Mouse (Mus musculus) embryonic facial prominence, embryonic 13.5 days (tissue): Measurements from ENCODE around the gene Rabggtb. TPM values are rescaled to one million over a fixed set of nuclear protein-coding genes. Genes with fewer than 3 reads are reported as not detected.
"Not testable (repeated sequence)": the region's sequence is repeated elsewhere in the genome, so short reads cannot be mapped to it uniquely, and the experiment has no call there.

Experiments used
- ATAC-seq: fragments of 200-750 bp; cut with Nextera tagmentation; 2 replicates; pipeline ENCODE4 v1.8.0; 2017; ENCODE audit warnings: low read depth; ENCODE audit not compliant: insufficient number of reproducible peaks, insufficient read depth, low FRiP score, low TSS enrichment
- H3K27ac ChIP-seq: fragments of 300-500 bp; sonication (generic); 2 replicates; pipeline ENCODE4 v1.5.1; 2015; ENCODE audit warnings: moderate library complexity, mild to moderate bottlenecking, inconsistent platforms
- H3K27me3 ChIP-seq: fragments of 300-500 bp; sonication (generic); 2 replicates; pipeline ENCODE4 v1.6.1; 2015; ENCODE audit warnings: mild to moderate bottlenecking, inconsistent platforms
- H3K36me3 ChIP-seq: fragments of 300-500 bp; sonication (generic); 2 replicates; pipeline ENCODE4 v1.6.1; 2015; ENCODE audit warnings: mild to moderate bottlenecking, inconsistent platforms
- H3K4me1 ChIP-seq: fragments of 300-500 bp; sonication (generic); 2 replicates; pipeline ENCODE4 v1.6.1; 2015; ENCODE audit warnings: inconsistent platforms
- H3K4me2 ChIP-seq: fragments of 300-500 bp; sonication (generic); 2 replicates; pipeline ENCODE4 v1.6.1; 2015; ENCODE audit warnings: moderate library complexity, mild to moderate bottlenecking, inconsistent platforms
- H3K4me3 ChIP-seq: fragments of 300-500 bp; sonication (generic); 2 replicates; pipeline ENCODE4 v1.5.1; 2015; ENCODE audit warnings: mild to moderate bottlenecking, inconsistent platforms
- H3K9ac ChIP-seq: fragments of 300-500 bp; sonication (generic); 2 replicates; pipeline ENCODE4 v1.6.1; 2015; ENCODE audit warnings: mild to moderate bottlenecking, inconsistent platforms
- H3K9me3 ChIP-seq: fragments of 300-500 bp; sonication (generic); 2 replicates; pipeline ENCODE4 v1.6.1; 2016; ENCODE audit warnings: inconsistent platforms
- WGBS: fragments of 180-500 bp; shearing (Covaris S2); methylation state at CpG from one replicate; pipeline ENCODE4 v1.1.7; 2015; ENCODE audit warnings: mixed read lengths; 5-methylcytosine and 5-hydroxymethylcytosine counted together
- polyA plus RNA-seq: library from polyadenylated mRNA; unstranded; fragments of >200 nt; fragmentation: Nextera tagmentation; extraction: Ambion mirVana; gene quantifications from 2 replicates; pipeline ENCODE4 v1.2.1, GENCODE M21; 2015

Rabggtb gene
- polyA plus RNA-seq, 1 experiment from 2014 or later: 50.9 TPM

DNA sequence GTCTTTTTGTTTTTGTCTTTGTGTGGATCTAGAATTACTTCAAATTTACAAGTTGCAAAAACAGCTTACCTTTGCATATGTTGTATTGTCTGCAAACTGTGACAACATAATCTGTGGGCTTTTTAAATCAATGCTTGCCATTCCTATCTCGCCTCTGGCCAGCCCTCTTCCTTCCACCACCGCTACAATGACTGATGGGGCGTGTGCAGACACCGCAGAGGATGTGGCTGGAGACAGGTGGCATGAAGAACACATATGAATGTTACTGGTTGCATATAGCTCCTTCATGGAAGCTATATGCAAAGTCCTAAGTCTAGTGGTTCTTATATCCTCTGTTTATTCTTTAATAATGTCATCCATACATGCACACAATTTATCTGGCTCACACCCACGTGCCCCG lies 15.6 kb downstream of the Rabggtb start:
- no peaks in the 10 kb centered on the region for H3K36me3 ChIP-seq

DNA sequence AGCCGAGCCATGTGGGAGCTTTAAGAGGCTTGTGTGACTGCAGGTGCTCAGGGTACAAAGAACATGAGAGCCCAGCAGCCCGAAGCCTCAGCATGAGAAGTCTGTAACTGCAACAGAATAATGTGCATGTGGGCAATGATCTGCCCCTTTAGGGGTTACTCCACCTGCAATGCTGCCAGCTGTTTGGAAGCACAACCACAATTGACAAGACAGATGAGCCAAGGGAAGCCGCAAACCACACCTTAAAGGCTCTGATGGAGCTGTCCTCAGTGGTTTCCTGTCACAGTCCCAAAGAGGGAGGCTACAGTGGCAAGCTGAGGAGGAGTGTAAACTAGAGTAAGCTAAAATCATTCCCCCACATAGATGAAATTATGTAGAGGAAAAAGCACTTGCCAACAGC lies 17.4 kb downstream of the Rabggtb start:
- no peak overlapping the region for H3K27ac ChIP-seq

More for the DNA sequence above, 15.6 kb downstream of the Rabggtb start:
- Histone ChIP-seq H3K4me1 (no peaks in the 10 kb centered on the region), H3K9me3 (no peaks in the 10 kb centered on the region), H3K4me3 (no peak overlapping the region), H3K4me2 (no peak overlapping the region), H3K9ac (no peak overlapping the region), H3K27me3 (no peaks in the 10 kb centered on the region), H3K27ac (no peak overlapping the region)
- no peak for ATAC-seq
- 74% methylated on average over 6 of the region's 6 CpGs for WGBS

DNA sequence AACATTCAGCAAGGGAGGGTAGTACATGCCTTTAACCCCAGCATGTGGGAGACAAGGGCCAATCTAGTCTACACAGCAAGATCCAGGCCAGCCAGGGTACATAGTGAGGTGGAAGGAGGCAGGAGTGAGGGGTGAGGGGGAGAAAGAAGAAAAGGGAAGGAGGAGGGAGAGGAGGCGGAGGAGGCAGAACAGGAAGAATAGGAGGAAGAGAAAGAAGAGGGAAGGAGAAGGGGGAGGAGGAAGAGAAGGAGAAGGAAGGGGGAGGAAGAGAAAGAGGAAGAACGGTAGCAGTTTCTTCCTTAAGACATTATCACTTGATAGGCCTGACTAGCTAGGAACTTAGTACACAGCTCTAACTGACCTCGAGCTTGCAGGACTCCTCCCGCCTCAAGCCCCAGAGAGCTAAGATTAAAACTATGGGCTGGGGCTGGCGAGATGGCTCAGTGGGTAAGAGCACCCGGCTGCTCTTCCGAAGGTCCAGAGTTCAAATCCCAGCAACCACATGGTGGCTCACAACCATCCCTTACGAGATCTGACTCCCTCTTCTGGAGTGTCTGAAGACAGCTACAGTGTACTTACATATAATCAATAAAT lies 23.5 kb downstream of the Rabggtb start:
- 80% methylated on average over 8 of the region's 8 CpGs for WGBS
- no peak overlapping the region for H3K4me2 ChIP-seq
- H3K9ac ChIP-seq: no peak overlapping the region
- H3K4me3 ChIP-seq: no peak overlapping the region
- H3K36me3 ChIP-seq: no peaks in the 10 kb centered on the region
- ATAC-seq: no peak
- H3K27me3 ChIP-seq: no peaks in the 10 kb centered on the region
- no peaks in the 10 kb centered on the region for H3K9me3 ChIP-seq
- H3K27ac ChIP-seq: no peak overlapping the region
- 0 out of 2 replicates have a peak, but pooled peaks cover 3% of the 10 kb centered on the region for H3K4me1 ChIP-seq

More for the DNA sequence above, 17.4 kb downstream of the Rabggtb start:
- H3K9ac ChIP-seq: no peak overlapping the region
- no peak overlapping the region for H3K4me2 ChIP-seq
- H3K4me3 ChIP-seq: no peak overlapping the region
- no peak for ATAC-seq
- WGBS: 86% methylated on average over 3 of the region's 3 CpGs
- H3K4me1 ChIP-seq: no peaks in the 10 kb centered on the region
- H3K9me3 ChIP-seq: no peaks in the 10 kb centered on the region
- H3K36me3 ChIP-seq: no peaks in the 10 kb centered on the region
- H3K27me3 ChIP-seq: no peaks in the 10 kb centered on the region

DNA sequence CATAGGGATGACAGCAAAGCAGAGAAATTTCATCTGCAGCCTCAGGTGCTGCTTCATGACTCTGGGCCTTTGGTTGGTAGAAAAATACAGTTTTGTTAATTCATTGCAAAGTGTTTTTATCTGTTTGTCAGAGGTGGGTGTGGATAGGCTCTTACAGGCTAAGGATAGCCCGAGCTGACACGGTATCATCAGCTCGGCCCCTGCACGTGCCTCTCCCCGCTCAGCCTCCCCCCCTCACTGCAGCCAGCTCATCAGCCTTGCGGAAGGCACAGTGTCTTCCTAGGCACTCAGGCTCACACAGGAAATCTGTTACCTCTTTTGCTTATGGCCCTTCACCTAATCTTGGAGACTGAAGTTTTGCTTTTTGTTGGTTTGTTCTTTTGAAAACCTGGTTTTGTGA lies 24.7 kb downstream of the Rabggtb start:
- 73% methylated on average over 6 of the region's 6 CpGs for WGBS
- no peak for ATAC-seq
- Histone ChIP-seq H3K4me2 (no peak overlapping the region), H3K27ac (no peak overlapping the region), H3K4me3 (no peak overlapping the region), H3K9ac (no peak overlapping the region), H3K9me3 (no peaks in the 10 kb centered on the region), H3K27me3 (no peaks in the 10 kb centered on the region), H3K36me3 (no peaks in the 10 kb centered on the region), H3K4me1 (0 out of 2 replicates have a peak, but pooled peaks cover 3% of the 10 kb centered on the region)

DNA sequence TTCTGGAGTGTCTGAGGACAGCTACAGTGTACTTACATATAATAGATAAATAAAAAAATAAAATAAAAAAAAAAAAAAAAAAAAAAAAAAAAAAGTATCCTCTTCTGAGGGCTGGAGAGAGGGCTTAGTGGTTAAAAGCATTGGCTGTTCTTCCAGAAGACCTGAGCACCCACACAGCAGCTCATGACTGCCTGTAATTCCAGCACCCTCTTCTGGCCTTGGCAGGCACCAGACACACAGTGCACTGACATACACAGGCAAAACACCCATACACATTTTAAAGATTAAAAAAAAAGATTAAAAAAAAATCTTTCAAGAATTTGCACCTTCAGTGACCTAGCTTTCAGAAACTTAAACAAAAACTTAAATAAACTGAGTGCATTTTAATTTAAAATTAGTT lies 26.5 kb downstream of the Rabggtb start:
- no peak overlapping the region for H3K9ac ChIP-seq
- H3K4me2 ChIP-seq: no peak overlapping the region
- ATAC-seq: no peak
- H3K27ac ChIP-seq: no peak overlapping the region
- H3K9me3 ChIP-seq: no peaks in the 10 kb centered on the region
- H3K36me3 ChIP-seq: no peaks in the 10 kb centered on the region
- H3K4me1 ChIP-seq: 0 out of 2 replicates have a peak, but pooled peaks cover 3% of the 10 kb centered on the region
- no peaks in the 10 kb centered on the region for H3K27me3 ChIP-seq
- no peak overlapping the region for H3K4me3 ChIP-seq

DNA sequence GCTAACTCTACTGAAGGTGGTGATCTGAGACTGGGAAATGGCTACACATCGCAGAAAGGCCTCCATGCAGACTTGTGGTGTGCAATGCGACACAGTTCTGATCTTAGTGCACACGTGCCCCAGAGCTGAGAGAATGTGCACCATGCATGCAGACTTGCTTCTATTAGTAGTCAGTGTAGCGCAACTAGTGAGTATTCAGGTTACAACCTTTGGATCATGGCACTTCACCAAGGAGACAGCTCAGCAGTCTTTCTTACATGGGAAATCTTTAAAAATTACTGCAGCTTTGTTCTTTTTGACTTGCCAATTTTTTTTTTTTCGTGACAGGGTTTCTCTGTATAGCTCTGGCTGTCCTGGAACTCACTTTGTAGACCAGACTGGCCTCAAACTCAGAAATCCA lies 41.4 kb downstream of the Rabggtb start:
- Histone ChIP-seq H3K4me2 (no peak overlapping the region), H3K27me3 (no peaks in the 10 kb centered on the region), H3K4me3 (no peak overlapping the region), H3K9me3 (no peaks in the 10 kb centered on the region), H3K4me1 (no peaks in the 10 kb centered on the region), H3K9ac (no peak overlapping the region), H3K27ac (no peak overlapping the region), H3K36me3 (no peaks in the 10 kb centered on the region)
- ATAC-seq: no peak
- 81% methylated on average over 5 of the region's 5 CpGs for WGBS

DNA sequence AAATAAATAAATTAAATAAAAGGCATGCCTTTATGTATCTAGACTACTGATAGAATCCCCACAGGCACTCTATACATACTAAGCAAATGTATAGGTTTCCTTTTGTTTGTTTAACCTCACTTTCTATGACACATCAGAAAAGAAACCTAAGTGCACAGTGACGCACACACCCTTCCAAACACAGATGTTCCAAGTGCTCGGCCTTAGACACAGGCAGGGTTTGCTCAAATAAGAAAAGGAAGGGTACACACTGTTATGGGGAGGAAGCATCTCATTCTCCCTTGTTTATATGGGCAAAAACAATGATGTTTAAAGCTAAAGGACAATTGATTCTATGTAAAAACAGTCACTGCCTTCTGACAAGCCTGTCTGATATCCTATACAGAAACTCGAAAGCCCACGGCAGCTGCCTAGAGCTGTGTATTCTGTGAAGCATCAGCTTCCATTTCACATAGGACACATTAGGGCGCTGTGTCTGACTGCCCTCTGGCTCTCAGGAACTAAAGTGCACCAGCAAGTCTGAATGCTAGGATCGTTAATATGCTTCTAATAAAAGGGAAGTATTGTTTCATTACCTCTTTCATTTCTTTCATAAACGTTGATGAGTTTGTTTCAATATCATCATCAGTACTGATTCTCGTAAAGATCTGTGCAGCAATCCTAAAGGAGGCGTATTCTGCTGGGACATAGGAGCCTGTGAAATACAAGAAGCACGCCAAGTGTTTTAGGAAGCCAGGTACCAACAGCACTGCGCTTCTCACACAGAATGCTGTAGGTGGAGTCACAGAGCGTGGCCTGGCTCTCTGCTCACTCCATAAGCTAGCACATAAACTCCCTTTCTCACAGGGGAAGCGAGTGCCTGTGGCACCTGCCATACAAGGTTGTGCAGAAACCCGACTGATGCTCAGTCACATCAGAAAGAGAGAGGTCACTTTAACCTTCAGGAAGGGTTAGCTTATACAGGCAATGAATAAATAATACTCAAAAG lies 45.4 kb downstream of the Rabggtb start:
- Histone ChIP-seq H3K27ac (no peak overlapping the region), H3K36me3 (no peaks in the 10 kb centered on the region), H3K4me3 (no peak overlapping the region), H3K27me3 (no peaks in the 10 kb centered on the region), H3K4me2 (no peak overlapping the region), H3K9me3 (no peaks in the 10 kb centered on the region), H3K9ac (no peak overlapping the region), H3K4me1 (no peaks in the 10 kb centered on the region)
- no peak for ATAC-seq
- 60% methylated on average over 14 of the region's 14 CpGs for WGBS

DNA sequence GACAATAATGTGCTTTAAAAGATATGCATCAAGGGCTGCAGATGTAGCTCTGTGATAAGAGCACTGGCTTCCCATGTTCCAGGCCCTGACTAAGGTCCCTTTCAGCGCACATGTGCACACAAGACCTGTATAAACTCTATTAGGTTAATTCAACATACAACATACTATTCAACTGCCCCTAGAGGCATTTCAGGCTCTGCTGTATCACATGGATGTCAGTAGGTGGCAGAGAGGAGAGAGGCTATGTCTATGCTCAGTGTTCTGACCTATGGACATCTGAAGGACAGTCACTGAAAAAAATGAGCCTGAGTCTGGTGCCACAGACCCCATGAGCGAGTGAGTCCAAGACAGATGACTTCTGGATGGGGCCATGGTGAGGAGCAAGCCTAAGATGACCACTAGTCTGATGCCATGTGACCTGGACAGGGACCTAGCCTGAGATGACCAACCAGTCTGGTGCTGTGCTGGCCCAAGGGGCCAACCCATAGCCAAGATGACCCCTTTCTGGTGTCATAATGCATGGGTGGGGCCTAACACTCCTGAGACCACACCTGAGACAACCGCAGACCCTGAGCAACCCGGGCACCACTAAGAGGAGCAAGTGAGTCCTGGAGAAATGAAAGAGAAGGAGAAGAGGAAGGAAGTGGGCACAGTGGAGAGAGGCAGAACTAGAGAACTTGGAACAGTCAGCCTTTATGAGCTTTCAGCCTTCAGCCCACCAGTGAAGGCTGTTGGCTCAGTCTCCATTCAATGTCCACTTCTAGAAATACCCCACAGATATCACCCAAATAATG lies 48.0 kb downstream of the Rabggtb start:
- 84% methylated on average over 4 of the region's 4 CpGs for whole genome bisulfite sequencing
- H3K36me3 ChIP-seq: no peaks in the 10 kb centered on the region
- H3K4me3 ChIP-seq: no peak overlapping the region
- no peaks in the 10 kb centered on the region for H3K9me3 ChIP-seq
- H3K27me3 ChIP-seq: no peaks in the 10 kb centered on the region
- ATAC-seq: no peak
- no peaks in the 10 kb centered on the region for H3K4me1 ChIP-seq
- H3K27ac ChIP-seq: no peak overlapping the region
- no peak overlapping the region for H3K4me2 ChIP-seq
- no peak overlapping the region for H3K9ac ChIP-seq

DNA sequence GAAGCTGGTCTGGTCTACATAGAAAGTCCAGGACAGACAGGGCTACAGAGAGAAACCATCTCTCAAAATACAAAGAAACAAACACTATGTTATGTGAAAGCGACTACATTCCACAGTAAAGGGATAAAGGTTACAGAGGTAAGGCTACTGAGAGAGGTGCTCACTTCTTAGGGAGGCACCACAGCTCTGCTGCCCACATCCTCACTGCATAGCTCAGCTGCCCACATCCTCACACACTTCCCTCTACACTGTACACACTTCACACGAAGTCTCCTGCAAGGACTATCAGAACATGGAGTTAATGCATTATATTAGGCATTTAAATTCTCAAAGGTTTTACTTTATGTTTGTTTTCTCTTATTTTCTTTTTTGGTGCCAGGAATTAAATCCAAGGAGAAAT lies 49.0 kb downstream of the Rabggtb start:
- Histone ChIP-seq H3K9me3 (no peaks in the 10 kb centered on the region), H3K27ac (no peak overlapping the region), H3K4me1 (no peaks in the 10 kb centered on the region), H3K4me2 (no peak overlapping the region), H3K36me3 (no peaks in the 10 kb centered on the region), H3K9ac (no peak overlapping the region), H3K27me3 (no peaks in the 10 kb centered on the region), H3K4me3 (no peak overlapping the region)
- ATAC-seq: no peak
- WGBS: 80% methylated on average over 2 of the region's 2 CpGs

DNA sequence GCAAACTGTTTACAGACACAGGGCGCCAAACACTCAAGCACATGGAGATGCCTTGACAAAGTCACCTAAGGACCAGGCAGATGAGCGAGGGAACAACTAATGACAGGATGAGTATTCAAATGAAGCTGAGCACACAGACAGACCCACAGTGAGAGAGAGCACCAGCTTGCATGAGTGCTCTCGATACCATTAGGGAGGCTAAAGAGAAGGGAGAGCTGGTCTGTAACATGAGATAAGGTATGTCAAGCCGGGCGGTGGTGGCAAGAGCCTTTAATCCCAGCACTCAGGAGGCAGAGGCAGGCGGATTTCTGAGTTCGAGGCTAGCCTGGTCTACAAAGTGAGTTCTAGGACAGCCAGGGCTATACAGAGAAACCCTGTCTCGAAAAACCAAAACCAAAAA lies 52.4 kb downstream of the Rabggtb start:
- H3K4me1 ChIP-seq, H3K27me3 ChIP-seq, H3K9ac ChIP-seq, H3K36me3 ChIP-seq, H3K27ac ChIP-seq, H3K4me2 ChIP-seq, ATAC-seq, H3K4me3 ChIP-seq, H3K9me3 ChIP-seq: not testable (repeated sequence)
- 89% methylated on average over 8 of the region's 8 CpGs for WGBS

DNA sequence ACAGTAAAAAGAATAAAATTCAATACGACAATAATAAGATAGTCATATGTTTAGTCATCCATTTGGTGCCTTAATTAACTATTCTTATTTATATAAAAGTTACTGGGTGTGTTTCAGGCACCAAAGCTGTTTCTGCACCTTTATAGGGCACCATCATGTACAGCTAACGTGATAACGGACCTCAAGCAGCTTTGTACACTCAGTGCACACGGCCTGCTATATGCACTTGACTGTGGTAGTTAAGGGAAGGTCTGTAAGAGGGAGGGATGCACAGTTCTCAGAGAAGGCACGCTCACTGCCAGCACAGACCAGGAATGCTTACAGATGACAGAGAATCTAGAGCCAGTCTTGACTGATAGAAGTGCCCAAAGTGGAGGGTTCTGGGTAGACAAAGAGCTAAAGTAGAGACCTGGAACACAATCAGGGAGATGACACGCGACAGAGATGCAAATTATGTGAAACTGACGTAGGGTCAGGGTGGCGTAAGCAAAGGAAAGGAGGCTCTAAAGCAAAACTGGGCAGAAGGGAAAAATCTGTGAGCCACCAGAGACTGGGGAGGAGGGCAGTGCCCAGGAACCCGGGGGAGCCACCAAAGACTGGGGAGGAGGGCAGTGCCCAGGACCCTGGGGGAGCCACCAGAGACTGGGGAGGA lies 54.3 kb downstream of the Rabggtb start:
- ATAC-seq: no peak
- 77% methylated on average over 10 of the region's 10 CpGs for WGBS

More for the DNA sequence above, 54.3 kb downstream of the Rabggtb start:
- Histone ChIP-seq H3K9me3 (no peaks in the 10 kb centered on the region), H3K4me3 (no peak overlapping the region), H3K36me3 (no peaks in the 10 kb centered on the region), H3K9ac (no peak overlapping the region), H3K27me3 (no peaks in the 10 kb centered on the region), H3K4me2 (no peak overlapping the region), H3K27ac (no peak overlapping the region), H3K4me1 (no peaks in the 10 kb centered on the region)
